Mouse (Mus musculus) hindbrain, postnatal 0 days (tissue): ENCODE measurements at regions not wholly inside any gene's neighbourhood (a gene's known extent, or its start where the extent isn't known, plus 50 kb on each side); places are given as distances from the start of the nearest gene placed in this dataset.

ENCODE experiments used
- ATAC-seq: fragments of 200-750 bp; cut with Nextera tagmentation; 2 replicates; pipeline ENCODE4 v1.8.0; 2017; ENCODE audit warnings: mild to moderate bottlenecking, moderate TSS enrichment, moderate library complexity
- DNase-seq: peaks from one replicate; pipeline ENCODE4 v3.0.0-alpha.2; 2015; ENCODE audit warnings: low spot score
- H3K27ac ChIP-seq: fragments of 300-500 bp; sonication (generic); 2 replicates; pipeline ENCODE4 v1.5.1; 2014; ENCODE audit warnings: mild to moderate bottlenecking
- H3K27me3 ChIP-seq: fragments of 300-500 bp; sonication (generic); 2 replicates; pipeline ENCODE4 v1.6.1; 2014; ENCODE audit warnings: low read length, mixed read lengths; ENCODE audit not compliant: insufficient read depth
- H3K36me3 ChIP-seq: fragments of 300-500 bp; sonication (generic); 2 replicates; pipeline ENCODE4 v1.6.1; 2014; ENCODE audit warnings: low read length, mixed read lengths; ENCODE audit not compliant: insufficient read depth
- H3K4me1 ChIP-seq: fragments of 300-500 bp; sonication (generic); 2 replicates; pipeline ENCODE4 v1.6.1; 2014; ENCODE audit warnings: antibody characterized with exemption, low read length, mixed read lengths; ENCODE audit not compliant: insufficient read depth
- H3K4me2 ChIP-seq: fragments of 300-500 bp; sonication (generic); 2 replicates; pipeline ENCODE4 v1.6.1; 2014; ENCODE audit warnings: low read depth, mild to moderate bottlenecking, low read length, moderate library complexity, mixed read lengths
- H3K4me3 ChIP-seq: fragments of 300-500 bp; sonication (generic); 2 replicates; pipeline ENCODE4 v1.5.1; 2014; ENCODE audit warnings: low read length
- H3K9ac ChIP-seq: fragments of 300-500 bp; sonication (generic); replicated peaks from 2 replicates; pipeline ENCODE4 v1.6.1; 2014; ENCODE audit warnings: mild to moderate bottlenecking, low read length, moderate library complexity, mixed read lengths
- H3K9me3 ChIP-seq: fragments of 300-500 bp; sonication (generic); 2 replicates; pipeline ENCODE4 v1.6.1; 2016; ENCODE audit warnings: low read length, mixed read lengths
- CTCF ChIP-seq: IDR thresholded peaks from 2 replicates; pipeline ENCODE4 v1.5.1; 2016; ENCODE audit warnings: antibody characterized with exemption, control low read depth, low read depth
- WGBS: fragments of 180-500 bp; shearing (Covaris S2); extraction: QIAGEN DNeasy Blood & Tissue Kit; methylation state at CpG from one replicate; pipeline ENCODE4 v1.1.7; 2014; 5-methylcytosine and 5-hydroxymethylcytosine counted together

- Histone ChIP-seq H3K4me3 (no peak overlapping the region), H3K9ac (no peak overlapping the region), H3K4me1 (no peaks in the 10 kb centered on the region), H3K9me3 (no peaks in the 10 kb centered on the region), H3K36me3 (no peaks in the 10 kb centered on the region), H3K27me3 (no peaks in the 10 kb centered on the region), H3K4me2 (no peak overlapping the region), H3K27ac (no peak overlapping the region)
- TF ChIP-seq CTCF = peak; percentile 85
- ATAC-seq = peak; percentile 47; the same call in 1 of the 2 replicates
- peak; percentile 71 for DNase-seq
These were observed 86.3 kb downstream of the Kcnk1 start for GRCm38 (mm10) chr8:126081279-126081678.

DNA sequence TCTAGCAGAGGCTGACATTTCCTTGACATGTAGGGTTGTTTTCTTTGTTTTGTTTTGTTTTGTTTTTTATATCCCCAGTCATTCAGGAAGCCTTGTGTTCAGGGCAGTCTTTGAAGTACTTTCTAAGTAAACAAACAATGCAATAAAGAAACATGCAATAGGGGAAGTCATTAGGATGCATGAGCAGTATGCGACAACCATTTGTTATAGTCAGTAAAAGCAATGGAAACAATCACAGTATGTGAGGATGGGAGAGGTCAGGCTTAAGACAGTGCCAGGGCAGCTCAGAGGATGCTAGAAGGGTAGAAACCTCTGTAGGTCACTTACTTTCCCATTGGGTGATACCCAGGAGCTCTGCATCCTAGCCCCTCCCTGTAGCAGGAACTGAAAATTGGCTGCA is 87.9 kb downstream of the Kcnk1 start:
- ATAC-seq (no peak), DNase-seq (no peak)
- Histone ChIP-seq H3K4me2 (no peak overlapping the region), H3K9ac (no peak overlapping the region), H3K27me3 (no peaks in the 10 kb centered on the region), H3K36me3 (no peaks in the 10 kb centered on the region), H3K4me3 (no peak overlapping the region), H3K9me3 (no peaks in the 10 kb centered on the region), H3K27ac (no peak overlapping the region), H3K4me1 (no peaks in the 10 kb centered on the region)
- 61% methylated on average over 1 of the region's 1 CpGs for WGBS
- no peak for TF ChIP-seq CTCF

DNA sequence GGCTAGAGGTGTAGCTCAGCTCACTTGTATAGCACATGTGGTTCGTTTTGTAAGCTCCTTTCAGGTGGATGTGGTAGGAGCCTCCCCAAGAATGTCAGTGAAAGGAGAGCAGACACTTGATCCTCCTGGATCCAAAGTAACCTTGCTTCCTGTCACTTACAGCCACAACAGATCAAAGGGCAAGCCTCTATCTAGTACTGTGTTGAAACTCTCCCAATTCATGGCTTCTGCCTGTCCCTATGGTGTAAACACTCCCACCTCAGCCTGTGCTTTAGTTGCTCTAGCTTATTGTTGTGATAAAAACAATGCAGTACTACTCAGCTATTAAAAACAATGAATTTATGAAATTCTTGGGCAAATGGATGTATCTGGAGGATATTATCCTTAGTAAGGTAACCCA is 95.8 kb downstream of the Kcnk1 start:
- no peaks in the 10 kb centered on the region for H3K9me3 ChIP-seq
- TF ChIP-seq CTCF = no peak

DNA sequence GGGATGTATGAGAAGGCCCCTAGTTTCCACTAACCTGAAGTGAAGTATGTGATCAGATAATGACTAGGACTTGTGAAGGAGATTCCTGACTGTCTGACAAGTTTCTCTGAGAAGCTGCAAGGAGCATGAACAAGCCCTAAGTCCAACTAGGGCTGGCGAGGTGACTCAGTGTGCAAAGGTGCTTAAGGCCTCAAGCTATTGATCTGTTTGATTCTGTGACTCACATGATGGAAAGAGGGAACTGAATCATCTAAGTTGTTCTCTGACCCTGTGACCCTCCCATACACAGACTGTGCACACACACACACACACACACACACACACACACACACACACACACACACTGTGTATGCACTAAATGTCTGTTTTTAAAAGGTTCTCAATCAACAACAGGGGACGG is 99.0 kb downstream of the Kcnk1 start:
- DNase-seq (no peak), ATAC-seq (no peak)
- Histone ChIP-seq H3K4me1 (no peaks in the 10 kb centered on the region), H3K9ac (no peak overlapping the region), H3K4me3 (no peak overlapping the region), H3K4me2 (no peak overlapping the region), H3K9me3 (no peaks in the 10 kb centered on the region), H3K27ac (no peak overlapping the region), H3K36me3 (no peaks in the 10 kb centered on the region), H3K27me3 (no peaks in the 10 kb centered on the region)
- WGBS = 77% methylated on average over 2 of the region's 2 CpGs
- TF ChIP-seq CTCF = no peak

More for the DNA sequence above, 95.8 kb downstream of the Kcnk1 start:
- no peaks in the 10 kb centered on the region for H3K4me1 ChIP-seq
- ATAC-seq = no peak
- H3K9ac ChIP-seq = no peak overlapping the region
- no peak for DNase-seq
- no peak overlapping the region for H3K4me3 ChIP-seq
- H3K27ac ChIP-seq = no peak overlapping the region
- H3K27me3 ChIP-seq = no peaks in the 10 kb centered on the region
- H3K4me2 ChIP-seq = no peak overlapping the region
- no peaks in the 10 kb centered on the region for H3K36me3 ChIP-seq
- 69% methylated on average over 1 of the region's 1 CpGs for WGBS

GRCm38 (mm10) chr8:126096056-126096455 is 101.1 kb downstream of the Kcnk1 start:
- H3K4me3 ChIP-seq = no peak overlapping the region
- H3K9ac ChIP-seq = no peak overlapping the region
- no peaks in the 10 kb centered on the region for H3K4me1 ChIP-seq
- H3K4me2 ChIP-seq = no peak overlapping the region
- H3K36me3 ChIP-seq = no peaks in the 10 kb centered on the region
- H3K27me3 ChIP-seq = no peaks in the 10 kb centered on the region
- no peak for TF ChIP-seq CTCF
- DNase-seq = no peak
- ATAC-seq = no peak
- no peaks in the 10 kb centered on the region for H3K9me3 ChIP-seq
- H3K27ac ChIP-seq = no peak overlapping the region
- 83% methylated on average over 6 of the region's 6 CpGs for WGBS

- TF ChIP-seq CTCF = no peak
- Histone ChIP-seq H3K27ac (no peak overlapping the region), H3K4me2 (no peak overlapping the region), H3K9ac (no peak overlapping the region), H3K4me1 (no peaks in the 10 kb centered on the region), H3K9me3 (no peaks in the 10 kb centered on the region), H3K4me3 (no peak overlapping the region), H3K36me3 (no peaks in the 10 kb centered on the region), H3K27me3 (no peaks in the 10 kb centered on the region)
- WGBS = 73% methylated on average over 9 of the region's 9 CpGs
- ATAC-seq (no peak), DNase-seq (no peak)
These were observed 101.7 kb downstream of the Kcnk1 start for GRCm38 (mm10) chr8:126096636-126097170.

DNA sequence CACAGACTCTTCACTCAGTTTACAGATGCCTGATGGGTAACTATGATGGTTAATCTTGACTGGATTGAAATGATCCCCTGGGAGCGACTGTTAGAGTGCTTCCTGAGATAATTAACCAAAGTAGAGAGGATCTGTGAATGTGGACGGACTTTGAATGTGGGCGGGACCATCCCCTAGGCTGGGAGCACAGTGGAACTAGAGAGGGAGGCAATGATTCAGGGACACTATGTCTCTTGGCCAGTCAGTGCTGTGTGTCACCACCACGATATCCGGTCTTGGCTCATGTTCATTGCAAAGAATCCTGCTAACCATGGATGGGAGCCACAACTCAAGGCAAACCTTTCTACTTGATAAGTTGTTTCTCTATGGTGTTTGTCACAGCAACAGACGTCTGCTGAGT is 103.9 kb downstream of the Kcnk1 start:
- Histone ChIP-seq H3K4me3 (no peak overlapping the region), H3K4me1 (no peaks in the 10 kb centered on the region), H3K27ac (no peak overlapping the region), H3K9me3 (no peaks in the 10 kb centered on the region), H3K36me3 (no peaks in the 10 kb centered on the region), H3K27me3 (no peaks in the 10 kb centered on the region), H3K9ac (no peak overlapping the region), H3K4me2 (no peak overlapping the region)
- DNase-seq (no peak), ATAC-seq (no peak)
- 87% methylated on average over 6 of the region's 6 CpGs for WGBS
- no peak for TF ChIP-seq CTCF
